Mouse (Mus musculus): ENCODE results near the gene Slc25a10. TPM values are rescaled to one million over a fixed set of nuclear protein-coding genes. Genes with fewer than 3 reads are reported as not detected.
A peak's percentile ranks its signal among the peaks of the same experiment; 100 is the strongest.

Slc25a10 gene
- polyA plus RNA-seq, 1 experiment from 2014 or later, result 71.8 TPM

- DNase-seq (ENCODE audit: low spot score), result no peak
- Histone ChIP-seq H3K4me3 (peak overlapping the region; percentile 97), H3K27me3 (ENCODE audit: low read depth, poor library complexity, severe bottlenecking) (no peaks in the 10 kb centered on the region), H3K36me3 (peaks cover 72% of the 10 kb centered on the region), H3K4me1 (peaks cover 57% of the 10 kb centered on the region), H3K9me3 (replicated peaks) (no peaks in the 10 kb centered on the region), H3K27ac (peak overlapping the region; percentile 90)
- 34% methylated on average over 4 of the region's 4 CpGs for WGBS
Measured at GRCm38 (mm10) chr11:120490291-120491046, 1.2 kb upstream of the Slc25a10 start.

GRCm38 (mm10) chr11:120492024-120492877, 611 bp downstream of the Slc25a10 start:
- Histone ChIP-seq H3K4me3 (peak overlapping the region; percentile 97), H3K27ac (peak overlapping the region; percentile 90), H3K4me1 (peaks cover 51% of the 10 kb centered on the region), H3K9me3 (replicated peaks) (no peaks in the 10 kb centered on the region), H3K27me3 (ENCODE audit: low read depth, poor library complexity, severe bottlenecking) (no peaks in the 10 kb centered on the region), H3K36me3 (peaks cover 72% of the 10 kb centered on the region)
- WGBS, result under 1% methylated on average over 48 of the region's 48 CpGs
- DNase-seq (ENCODE audit: low spot score), result peak; percentile 65

GRCm38 (mm10) chr11:120492878-120493203, 1.2 kb downstream of the Slc25a10 start:
- Histone ChIP-seq H3K27me3 (ENCODE audit: low read depth, poor library complexity, severe bottlenecking) (no peaks in the 10 kb centered on the region), H3K9me3 (replicated peaks) (no peaks in the 10 kb centered on the region), H3K27ac (peak overlapping the region; percentile 90), H3K4me3 (peak overlapping the region; percentile 97), H3K36me3 (peaks cover 72% of the 10 kb centered on the region), H3K4me1 (peaks cover 51% of the 10 kb centered on the region)
- 30% methylated on average over 3 of the region's 3 CpGs for WGBS
- DNase-seq (ENCODE audit: low spot score), result peak; percentile 60

GRCm38 (mm10) chr11:120493351-120493750, 1.7 kb downstream of the Slc25a10 start:
- no peaks in the 10 kb centered on the region for H3K9me3 ChIP-seq (replicated peaks)
- H3K4me3 ChIP-seq, result peak overlapping the region; percentile 97
- no peaks in the 10 kb centered on the region for H3K27me3 ChIP-seq (ENCODE audit: low read depth, poor library complexity, severe bottlenecking)
- 81% methylated on average over 3 of the region's 3 CpGs for WGBS
- no peak for DNase-seq (ENCODE audit: low spot score)
- peak overlapping the region; percentile 90 for H3K27ac ChIP-seq
- peaks cover 51% of the 10 kb centered on the region for H3K4me1 ChIP-seq
- H3K36me3 ChIP-seq, result peaks cover 72% of the 10 kb centered on the region

- H3K4me3 ChIP-seq, result peak overlapping the region; percentile 97; the same call in 1 of the 2 replicates
Measured at GRCm38 (mm10) chr11:120493911-120494310, 2.3 kb downstream of the Slc25a10 start.

GRCm38 (mm10) chr11:120497436-120497835, 5.8 kb downstream of the Slc25a10 start:
- Histone ChIP-seq H3K4me1 (peaks cover 27% of the 10 kb centered on the region), H3K27ac (no peak overlapping the region), H3K9me3 (replicated peaks) (no peaks in the 10 kb centered on the region), H3K36me3 (peaks cover 65% of the 10 kb centered on the region), H3K27me3 (ENCODE audit: low read depth, poor library complexity, severe bottlenecking) (no peaks in the 10 kb centered on the region), H3K4me3 (no peak overlapping the region)
- 96% methylated on average over 3 of the region's 3 CpGs for WGBS
- no peak for DNase-seq (ENCODE audit: low spot score)

More at GRCm38 (mm10) chr11:120493911-120494310, 2.3 kb downstream of the Slc25a10 start:
- DNase-seq (ENCODE audit: low spot score), result no peak
- Histone ChIP-seq H3K27ac (0 out of 2 replicates have a peak overlapping the region, but pooled peaks have one; percentile 19), H3K9me3 (replicated peaks) (no peaks in the 10 kb centered on the region), H3K36me3 (peaks cover 72% of the 10 kb centered on the region), H3K4me1 (peaks cover 51% of the 10 kb centered on the region), H3K27me3 (ENCODE audit: low read depth, poor library complexity, severe bottlenecking) (no peaks in the 10 kb centered on the region)
- 82% methylated on average over 3 of the region's 3 CpGs for WGBS

- H3K27me3 ChIP-seq (ENCODE audit: low read depth, poor library complexity, severe bottlenecking), result no peaks in the 10 kb centered on the region
- H3K4me3 ChIP-seq, result 0 out of 2 replicates have a peak overlapping the region, but pooled peaks have one; percentile 4
- H3K36me3 ChIP-seq, result peaks cover 65% of the 10 kb centered on the region
- DNase-seq (ENCODE audit: low spot score), result no peak
- peaks cover 19% of the 10 kb centered on the region for H3K4me1 ChIP-seq
- no peak overlapping the region for H3K27ac ChIP-seq
- 92% methylated on average over 12 of the region's 12 CpGs for WGBS
- no peaks in the 10 kb centered on the region for H3K9me3 ChIP-seq (replicated peaks)
Measured at GRCm38 (mm10) chr11:120498226-120498625, 6.6 kb downstream of the Slc25a10 start.

- H3K9me3 ChIP-seq (replicated peaks), result no peaks in the 10 kb centered on the region
- no peaks in the 10 kb centered on the region for H3K27me3 ChIP-seq (ENCODE audit: low read depth, poor library complexity, severe bottlenecking)
- H3K36me3 ChIP-seq, result peaks cover 61% of the 10 kb centered on the region
- no peak for DNase-seq (ENCODE audit: low spot score)
- H3K4me3 ChIP-seq, result no peak overlapping the region
- 0 out of 2 replicates have a peak overlapping the region, but pooled peaks have one; percentile 38 for H3K27ac ChIP-seq
- WGBS, result 92% methylated on average over 5 of the region's 5 CpGs
- peaks cover 12% of the 10 kb centered on the region for H3K4me1 ChIP-seq
Measured at GRCm38 (mm10) chr11:120498891-120499290, 7.3 kb downstream of the Slc25a10 start.

- Histone ChIP-seq H3K9me3 (replicated peaks) (no peaks in the 10 kb centered on the region), H3K36me3 (peaks cover 51% of the 10 kb centered on the region), H3K4me1 (peaks cover 8% of the 10 kb centered on the region), H3K27me3 (ENCODE audit: low read depth, poor library complexity, severe bottlenecking) (no peaks in the 10 kb centered on the region), H3K27ac (no peak overlapping the region), H3K4me3 (no peak overlapping the region)
- no peak for DNase-seq (ENCODE audit: low spot score)
- WGBS, result 82% methylated on average over 6 of the region's 6 CpGs
Measured at GRCm38 (mm10) chr11:120499894-120500293, 8.3 kb downstream of the Slc25a10 start.

- H3K4me3 ChIP-seq, result 0 out of 2 replicates have a peak overlapping the region, but pooled peaks have one; percentile 4
- peak overlapping the region; percentile 46; the same call in 1 of the 2 replicates for H3K27ac ChIP-seq
- H3K36me3 ChIP-seq, result peaks cover 46% of the 10 kb centered on the region
- no peaks in the 10 kb centered on the region for H3K27me3 ChIP-seq (ENCODE audit: low read depth, poor library complexity, severe bottlenecking)
- DNase-seq (ENCODE audit: low spot score), result no peak
- WGBS, result 23% methylated on average over 3 of the region's 3 CpGs
- peaks cover 8% of the 10 kb centered on the region for H3K4me1 ChIP-seq
- no peaks in the 10 kb centered on the region for H3K9me3 ChIP-seq (replicated peaks)
Measured at GRCm38 (mm10) chr11:120500357-120500756, 8.7 kb downstream of the Slc25a10 start.

- Histone ChIP-seq H3K4me1 (peaks cover 8% of the 10 kb centered on the region), H3K27ac (no peak overlapping the region), H3K9me3 (replicated peaks) (no peaks in the 10 kb centered on the region), H3K36me3 (peaks cover 40% of the 10 kb centered on the region), H3K4me3 (no peak overlapping the region), H3K27me3 (ENCODE audit: low read depth, poor library complexity, severe bottlenecking) (no peaks in the 10 kb centered on the region)
- WGBS, result 71% methylated on average over 6 of the region's 6 CpGs
- DNase-seq (ENCODE audit: low spot score), result no peak
Measured at GRCm38 (mm10) chr11:120501018-120501417, 9.4 kb downstream of the Slc25a10 start.

GRCm38 (mm10) chr11:120501701-120502100, 10.1 kb downstream of the Slc25a10 start:
- Histone ChIP-seq H3K4me1 (peaks cover 8% of the 10 kb centered on the region), H3K9me3 (replicated peaks) (no peaks in the 10 kb centered on the region), H3K27ac (no peak overlapping the region), H3K36me3 (peaks cover 33% of the 10 kb centered on the region), H3K4me3 (no peak overlapping the region), H3K27me3 (ENCODE audit: low read depth, poor library complexity, severe bottlenecking) (no peaks in the 10 kb centered on the region)
- 87% methylated on average over 4 of the region's 4 CpGs for WGBS
- DNase-seq (ENCODE audit: low spot score), result no peak

- Histone ChIP-seq H3K4me1 (peaks cover 12% of the 10 kb centered on the region), H3K27me3 (ENCODE audit: low read depth, poor library complexity, severe bottlenecking) (0 out of 2 replicates have a peak, but pooled peaks cover 4% of the 10 kb centered on the region), H3K27ac (no peak overlapping the region), H3K4me3 (no peak overlapping the region), H3K9me3 (replicated peaks) (no peaks in the 10 kb centered on the region), H3K36me3 (no peaks in the 10 kb centered on the region)
- WGBS, result 94% methylated on average over 3 of the region's 3 CpGs
- DNase-seq (ENCODE audit: low spot score), result no peak
Measured at GRCm38 (mm10) chr11:120505661-120506060, 14.0 kb downstream of the Slc25a10 start.

All from limb, embryonic 10.5 days (tissue).